Mouse (Mus musculus): ENCODE results near the gene Susd3.

Gene Susd3

DNA sequence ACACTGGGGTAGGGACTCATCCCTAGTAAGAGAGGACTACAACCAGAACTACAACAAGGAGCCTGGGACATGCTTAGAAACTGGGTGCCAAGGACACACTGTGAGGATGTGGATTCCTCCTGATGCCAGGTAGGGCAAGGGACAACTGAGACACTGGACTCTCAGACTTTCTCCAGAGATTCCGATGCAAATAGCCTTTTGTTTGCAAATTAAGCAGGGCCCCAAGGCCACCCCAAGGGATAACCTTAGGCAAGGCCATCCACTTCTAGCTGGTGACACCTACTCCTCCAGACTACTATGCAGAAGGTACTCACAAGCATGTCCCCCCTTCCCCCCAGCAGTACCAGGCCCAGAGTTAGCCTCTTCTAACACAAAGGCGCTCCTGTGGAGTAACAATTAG lies 1.9 kb downstream of the Susd3 start:
- DNase-seq (ENCODE audit: low read depth, low spot score), result no peak

DNA sequence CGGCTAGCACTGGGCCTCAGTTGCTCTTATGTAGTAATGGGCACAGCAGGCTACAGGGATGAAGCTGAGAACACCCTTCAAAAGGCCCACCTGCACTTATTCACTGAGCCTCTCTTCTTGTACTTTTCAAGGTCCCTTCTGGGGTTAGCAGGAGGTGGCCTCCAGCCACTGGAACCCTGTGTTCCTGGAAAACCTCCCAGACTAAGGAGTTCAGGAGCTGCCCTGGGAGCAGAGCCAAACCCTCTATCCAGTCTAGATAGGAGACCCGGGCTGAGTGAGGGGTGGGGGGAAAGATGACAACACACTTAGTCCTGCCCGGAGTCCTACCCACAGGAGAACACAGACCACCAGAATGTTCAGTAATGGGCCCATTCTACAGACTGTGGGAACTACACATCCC lies 2.5 kb downstream of the Susd3 start:
- no peak for DNase-seq (ENCODE audit: low read depth, low spot score)

GRCm38 (mm10) chr13:49245251-49245650 lies 3.3 kb downstream of the Susd3 start:
- no peak for DNase-seq (ENCODE audit: low read depth, low spot score)

DNA sequence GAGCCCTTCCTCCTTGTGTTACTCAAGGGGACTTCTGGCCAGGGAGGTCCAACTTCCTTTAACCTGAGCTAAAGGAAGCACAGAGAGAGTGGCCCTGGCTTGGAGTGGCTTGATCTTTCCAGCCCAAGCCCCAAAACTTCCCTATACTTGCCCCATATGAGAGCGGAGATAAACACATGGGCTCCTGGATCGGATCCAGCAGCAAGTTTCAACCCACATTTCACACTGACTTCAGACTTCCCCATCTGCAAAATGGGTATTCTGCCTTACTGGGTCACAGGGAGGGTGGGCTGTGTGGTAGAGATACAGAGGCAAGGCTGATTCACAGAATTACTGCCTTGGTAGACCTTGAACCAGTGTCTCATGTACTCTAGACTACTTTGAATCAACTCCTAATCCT lies 5.0 kb downstream of the Susd3 start:
- DNase-seq (ENCODE audit: low read depth, low spot score), result no peak

GRCm38 (mm10) chr13:49242321-49243065 lies 6.0 kb downstream of the Susd3 start:
- DNase-seq (ENCODE audit: low read depth, low spot score), result no peak

DNA sequence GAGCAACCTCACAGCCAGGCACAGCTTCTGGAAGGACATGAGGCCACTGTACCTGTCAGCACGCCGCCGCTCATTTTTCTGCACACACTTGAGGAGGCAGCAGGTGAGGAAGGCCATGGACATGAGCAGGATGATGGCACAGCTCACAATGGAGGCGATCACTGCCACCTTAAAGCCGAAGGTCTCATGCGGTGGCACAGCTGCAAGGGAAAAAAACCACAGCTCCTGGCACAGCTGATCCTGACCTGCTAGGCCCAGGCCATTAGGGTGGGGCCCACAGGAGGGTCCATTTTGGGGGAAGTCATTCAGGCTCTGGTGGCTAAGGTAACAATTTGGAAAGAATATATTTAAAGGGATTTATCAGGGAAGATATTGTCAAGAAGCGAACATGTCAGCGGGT lies 9.8 kb downstream of the Susd3 start:
- no peak for DNase-seq (ENCODE audit: low read depth, low spot score)

GRCm38 (mm10) chr13:49237617-49238016 lies 10.9 kb downstream of the Susd3 start:
- DNase-seq (ENCODE audit: low read depth, low spot score), result no peak

DNA sequence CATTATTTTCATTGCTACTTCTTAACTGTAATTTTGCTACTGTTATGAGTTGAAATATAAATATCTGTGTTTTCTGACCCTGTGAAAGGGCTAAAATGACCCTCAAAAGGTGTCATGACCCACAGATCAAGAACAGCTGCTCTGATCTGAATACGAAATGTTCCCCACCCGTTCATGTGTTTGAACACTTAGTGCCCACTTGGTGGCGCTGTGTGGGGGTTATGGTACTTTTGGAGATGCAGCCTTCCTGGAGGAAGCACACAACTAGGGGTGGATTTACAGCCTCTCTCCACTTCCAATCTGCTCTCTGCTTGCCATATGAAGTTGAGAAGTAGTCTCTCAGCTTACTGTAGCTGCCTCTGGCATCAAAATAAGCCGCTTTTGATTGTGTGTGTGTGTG lies 13.8 kb downstream of the Susd3 start:
- no peak for DNase-seq (ENCODE audit: low read depth, low spot score)

- no peak for DNase-seq (ENCODE audit: low read depth, low spot score)
These were observed 14.5 kb downstream of the Susd3 start for GRCm38 (mm10) chr13:49233792-49234572.

DNA sequence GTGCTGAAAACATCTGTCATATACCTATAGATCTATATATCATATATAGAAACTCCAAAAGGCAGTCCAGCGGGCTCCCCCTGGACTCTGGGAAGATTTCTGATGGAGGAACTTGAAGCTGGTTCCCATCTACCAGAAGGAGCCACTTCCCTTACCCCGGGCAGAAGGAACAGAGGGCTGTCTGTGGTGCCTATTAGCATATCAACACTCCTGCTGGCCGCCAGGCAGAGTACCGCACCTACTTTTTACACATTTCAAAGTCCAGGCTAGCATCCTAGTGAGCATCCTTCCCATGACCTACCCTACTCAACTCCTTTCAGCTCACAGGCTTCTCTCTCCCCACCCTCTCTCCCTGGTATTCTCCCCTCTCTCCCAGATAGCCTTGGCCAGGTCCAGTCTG lies 22.9 kb downstream of the Susd3 start:
- no peak for DNase-seq (ENCODE audit: low read depth, low spot score)

GRCm38 (mm10) chr13:49225159-49225558 lies 23.3 kb downstream of the Susd3 start:
- no peak for DNase-seq (ENCODE audit: low read depth, low spot score)

GRCm38 (mm10) chr13:49224729-49225128 lies 23.8 kb downstream of the Susd3 start:
- DNase-seq (ENCODE audit: low read depth, low spot score), result no peak

- DNase-seq (ENCODE audit: low read depth, low spot score), result no peak
These were observed 24.2 kb downstream of the Susd3 start for GRCm38 (mm10) chr13:49224314-49224713.

DNA sequence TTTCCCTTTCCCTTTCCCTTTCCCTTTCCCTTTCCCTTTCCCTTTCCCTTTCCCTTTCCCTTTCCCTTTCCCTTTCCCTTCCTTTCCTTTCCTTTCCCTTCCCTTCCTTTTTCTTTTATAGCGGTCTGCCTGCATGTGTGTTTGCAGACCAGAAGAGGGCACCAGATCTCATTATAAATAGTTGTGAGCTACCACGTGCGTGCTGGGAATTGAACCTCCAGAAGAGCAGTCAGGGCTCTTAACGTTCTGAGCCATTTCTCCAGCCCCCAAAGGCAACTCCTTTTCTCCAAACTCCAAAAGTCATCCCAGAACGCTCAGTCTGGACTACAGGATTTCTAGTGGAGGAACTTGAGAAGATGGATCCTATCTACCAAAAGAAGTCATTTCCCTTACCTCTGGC lies 27.6 kb downstream of the Susd3 start:
- DNase-seq (ENCODE audit: low read depth, low spot score), result no peak

DNA sequence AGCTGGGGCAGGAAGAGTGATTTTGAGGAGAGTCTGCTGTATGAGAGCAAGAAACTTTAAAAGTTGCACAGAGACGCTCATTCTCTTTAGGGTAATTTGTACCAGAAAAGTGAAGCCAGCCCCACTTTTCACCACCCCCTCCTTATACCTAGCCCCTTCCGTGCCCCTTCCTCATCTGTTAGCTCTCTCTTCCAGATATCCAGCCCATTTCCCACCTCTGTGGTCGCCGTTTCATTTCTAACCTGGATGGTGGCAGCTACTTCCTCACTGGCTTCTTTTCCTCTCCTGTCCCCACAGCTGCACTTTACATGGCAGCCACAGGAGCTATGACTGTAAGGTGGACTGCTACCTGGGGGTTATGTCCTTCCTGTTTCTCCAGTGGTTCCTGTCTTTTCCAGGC lies 29.1 kb downstream of the Susd3 start:
- DNase-seq (ENCODE audit: low read depth, low spot score), result no peak

- peak; percentile 68 for DNase-seq (ENCODE audit: low read depth, low spot score)
These were observed 29.9 kb downstream of the Susd3 start for GRCm38 (mm10) chr13:49218651-49219050.

DNA sequence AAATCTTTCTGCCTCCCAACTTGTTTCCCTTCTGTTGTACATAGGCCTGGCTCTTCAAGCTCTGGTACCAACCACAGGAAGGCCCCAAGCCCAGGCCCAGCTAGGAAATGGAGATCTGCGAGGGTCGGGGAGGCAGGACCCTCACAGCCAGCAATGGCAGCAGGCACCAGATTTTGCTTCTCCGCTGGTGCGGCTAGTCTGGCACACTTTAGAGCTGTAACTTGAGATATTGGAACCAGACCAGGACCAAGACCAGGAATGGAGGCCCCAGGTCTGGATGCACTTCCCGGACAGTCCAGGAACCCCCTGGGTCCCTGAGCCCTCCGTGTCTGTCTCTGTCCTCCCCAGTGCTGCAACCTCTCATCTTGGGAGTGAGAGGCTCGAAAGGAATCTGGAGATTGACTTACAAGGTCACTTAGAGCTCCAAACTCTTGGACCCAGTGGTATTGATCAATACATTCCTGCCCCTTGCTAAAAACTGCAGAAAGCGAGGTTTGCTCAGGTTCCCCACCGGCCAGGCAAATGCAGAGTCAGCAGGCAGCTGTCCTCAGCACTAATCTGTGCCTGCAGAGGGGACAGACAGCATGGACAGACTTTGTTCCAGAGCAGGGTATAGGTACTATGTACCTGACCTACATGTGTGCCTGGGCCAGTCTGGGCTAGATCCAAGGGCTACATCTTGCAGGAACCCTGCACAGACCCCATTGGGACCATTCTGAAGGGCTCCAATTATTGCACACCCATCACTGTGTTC lies 31.5 kb downstream of the Susd3 start:
- no peak for DNase-seq (ENCODE audit: low read depth, low spot score)

DNA sequence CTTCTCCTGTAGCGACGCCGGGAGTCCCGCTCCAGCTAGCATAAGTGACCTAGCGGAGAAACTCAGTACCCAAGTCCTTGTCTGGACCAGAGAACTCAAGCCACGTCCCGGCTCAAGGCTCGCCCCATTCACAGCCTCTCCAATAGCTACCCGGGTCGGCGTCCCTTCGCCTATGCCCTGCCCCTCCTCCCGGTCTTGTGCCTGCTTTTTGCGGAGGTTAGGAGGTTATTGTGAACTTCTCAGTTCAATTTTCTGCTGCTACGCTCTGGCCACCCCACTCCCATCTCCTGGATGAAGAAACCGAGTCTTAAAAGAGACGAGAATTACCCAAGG lies 32.3 kb downstream of the Susd3 start:
- DNase-seq (ENCODE audit: low read depth, low spot score), result no peak

DNA sequence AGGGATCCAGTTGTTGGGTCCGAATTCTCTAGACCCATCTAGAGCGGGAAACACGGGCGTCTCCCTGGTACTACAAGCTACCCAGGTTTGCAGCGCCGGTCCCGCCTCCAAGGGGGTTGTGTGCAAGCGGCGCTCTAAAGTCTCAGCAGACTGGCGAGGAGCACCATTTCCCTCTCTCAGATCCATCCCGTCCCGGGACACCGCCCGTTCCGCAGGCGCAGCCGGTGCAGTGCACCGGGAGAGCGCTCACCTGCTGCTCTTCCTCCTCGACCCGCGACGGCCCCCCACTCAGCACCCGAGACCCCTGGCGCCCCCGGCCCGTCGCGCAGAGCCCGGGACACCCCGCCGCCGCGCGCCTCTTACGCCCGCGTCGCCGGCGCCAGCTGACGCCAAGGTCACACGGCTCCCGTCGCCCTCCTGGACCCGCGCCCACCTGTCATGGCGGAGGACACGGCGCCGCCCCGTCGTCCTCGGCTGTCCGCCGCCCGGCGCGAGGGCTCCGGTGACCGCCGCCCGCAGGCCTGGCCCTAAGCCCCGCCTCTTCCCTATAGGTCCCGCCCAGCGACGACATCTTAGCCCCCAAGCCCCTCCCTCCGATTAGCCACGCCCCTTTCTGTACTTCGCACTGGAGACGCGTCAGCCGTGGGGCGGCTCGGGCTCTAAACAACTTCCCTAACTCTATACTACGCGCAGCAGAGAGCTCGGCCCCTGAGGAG lies 32.8 kb downstream of the Susd3 start, which contains the start of gene Card19:
Gene Card19, minus strand, starts transcription at position 534 of the 716 bp plus-strand sequence.
- peak; percentile 89 for DNase-seq (ENCODE audit: low read depth, low spot score)

GRCm38 (mm10) chr13:49215128-49215503 lies 33.4 kb downstream of the Susd3 start:
- no peak for DNase-seq (ENCODE audit: low read depth, low spot score)

DNA sequence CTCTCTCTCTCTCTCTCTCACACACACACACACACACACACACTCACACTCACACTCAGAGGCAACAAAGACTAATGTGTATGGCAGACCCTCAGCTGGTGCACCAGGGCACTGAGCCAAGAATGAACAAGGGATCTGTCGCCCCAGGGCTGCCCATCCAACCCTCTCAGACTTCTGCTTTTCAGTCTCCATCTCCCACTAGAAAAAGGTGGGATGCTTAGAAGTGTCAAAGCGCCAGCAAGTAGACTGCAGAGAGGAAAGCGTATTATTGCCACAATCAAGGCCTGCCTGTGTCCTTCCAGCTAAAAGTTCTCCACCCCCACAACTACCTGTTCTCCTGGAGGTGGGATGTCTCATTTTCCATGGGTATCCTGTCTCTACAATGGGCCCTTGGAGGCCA lies 34.1 kb downstream of the Susd3 start:
- DNase-seq (ENCODE audit: low read depth, low spot score), result no peak

GRCm38 (mm10) chr13:49213531-49213932 lies 35.0 kb downstream of the Susd3 start:
- no peak for DNase-seq (ENCODE audit: low read depth, low spot score)
